Mouse (Mus musculus) left cerebral cortex, adult 2 months (tissue): ENCODE data around the gene Mill2. TPM values are rescaled to one million over a fixed set of nuclear protein-coding genes. Genes with fewer than 3 reads are reported as not detected.
A peak's percentile ranks its signal among the peaks of the same experiment; 100 is the strongest.
"Not testable (repeated sequence)": the region's sequence is repeated elsewhere in the genome, so short reads cannot be mapped to it uniquely, and the experiment has no call there.

ENCODE experiments used
- DNase-seq, 2 experiments: peaks; one replicate each; pipeline ENCODE4 v3.0.0; 2021 to 2022; ENCODE audit warnings: low spot score in 2 of 2, mixed read lengths in 1 of 2; ENCODE audit errors: extremely low spot score in 1 of 2
- H3K27ac ChIP-seq: fragments of 200-600 bp; 2 replicates; pipeline ENCODE4 v1.8.1; 2022
- H3K4me3 ChIP-seq: fragments of 200-600 bp; 2 replicates; pipeline ENCODE4 v1.8.1; 2022
- CTCF ChIP-seq: fragments of 200-600 bp; IDR thresholded peaks from 2 replicates; pipeline ENCODE4 v1.8.1; 2022; ENCODE audit warnings: antibody characterized with exemption, mild to moderate bottlenecking, moderate library complexity
- intact Hi-C: fragments of 180-260 bp; cut with DNase I; formaldehyde crosslinking; loops from one replicate; pipeline ENCODE4 v1.15.1; 2025
- long read RNA-seq, 2 experiments: library from polyadenylated mRNA; stranded (forward); transcript quantifications; one replicate each; pipeline ENCODE4 v2.0.0; 2021; ENCODE audit warnings: borderline mapping rate in 2 of 2
- total RNA-seq, 2 experiments: library from RNA; stranded (reverse); gene quantifications; 2 replicates each; pipeline ENCODE4 v1.2.3; 2021

Gene Mill2
- 1 to 10 TPM; 1.3 to 2.5 TPM for total RNA-seq
- long read RNA-seq, experiment 1, partial matches to known transcripts, result 0 of 2 reads
- long read RNA-seq, experiment 1, other reads (novel, unspliced or antisense), result 2 of 2 reads
- long read RNA-seq, experiment 2, partial matches to known transcripts, result 0 of 3 reads
- long read RNA-seq, experiment 2, other reads (novel, unspliced or antisense), result 2 of 3 reads

DNA sequence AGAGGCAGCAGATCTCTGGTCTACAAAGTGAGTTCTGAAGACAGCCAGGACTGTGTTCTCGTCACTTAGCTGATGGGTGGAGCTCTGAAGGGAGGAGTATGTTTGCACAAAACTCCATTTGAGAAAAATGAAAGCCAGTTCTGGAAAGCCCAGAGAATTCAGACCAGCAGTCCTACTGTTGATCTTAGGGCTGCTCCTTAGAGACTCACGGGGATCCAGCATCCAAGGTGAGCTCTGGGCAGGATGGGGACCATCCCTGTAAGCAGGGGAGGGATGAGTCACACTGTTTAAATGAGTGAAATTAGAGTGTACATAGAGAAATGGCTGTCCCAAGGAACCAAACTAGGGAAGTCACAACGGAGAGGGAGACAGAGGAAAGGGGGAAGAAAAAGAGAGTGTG is at the start of gene Mill2:
Gene Mill2, plus strand, starts transcription at position 102 of the 400 bp plus-strand sequence.
- peak within 1 kb of the TSS; percentile 50 for H3K4me3 ChIP-seq
- no peak for DNase-seq
- no peak for TF ChIP-seq CTCF
- H3K27ac ChIP-seq, result peak within 1 kb of the TSS; percentile 83
- intact Hi-C loops, result no loop called here

DNA sequence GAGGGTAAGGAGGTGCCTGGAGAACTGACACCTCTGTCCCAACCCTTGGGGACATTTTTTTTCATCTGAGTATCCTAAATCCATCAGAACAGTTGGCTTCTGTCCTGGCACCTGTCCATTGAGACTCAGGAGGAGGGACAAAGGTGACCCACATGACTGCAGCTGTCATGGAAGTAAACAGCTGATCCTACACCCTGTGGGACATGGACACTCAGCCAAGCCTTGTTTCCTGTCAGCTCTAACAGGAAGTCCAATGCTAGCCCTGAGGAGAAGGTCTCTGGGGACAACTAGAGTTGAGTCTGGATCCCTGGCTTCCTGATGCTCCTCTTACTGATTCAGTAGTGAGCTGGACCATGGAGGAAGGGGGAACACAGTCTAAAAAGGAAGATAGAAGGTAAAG is 49.1 kb upstream of the Mill2 start:
- H3K27ac ChIP-seq, intact Hi-C loops, H3K4me3 ChIP-seq, DNase-seq: not testable (repeated sequence)

DNA sequence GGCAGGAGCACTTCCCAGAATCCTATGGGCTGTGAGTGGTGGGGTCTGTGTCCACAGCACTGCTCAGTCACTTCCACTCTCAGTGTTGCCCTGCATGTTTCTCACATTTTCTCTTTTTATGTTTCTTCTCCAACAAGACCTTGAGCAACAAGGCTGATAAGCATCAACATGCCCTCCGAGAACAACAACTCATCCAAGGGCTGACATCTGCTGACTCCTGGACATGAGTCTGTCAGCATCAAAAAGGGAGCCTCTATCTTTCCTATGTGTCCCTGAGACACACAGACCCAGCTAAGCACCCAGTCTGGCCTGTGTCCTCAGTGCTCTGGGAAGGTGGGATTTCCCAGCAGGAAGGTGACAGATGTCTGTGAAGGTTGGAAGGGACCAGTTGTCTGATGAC is 41.3 kb upstream of the Mill2 start, which contains the start of gene Psg19:
Gene Psg19, minus strand, starts transcription at position 101 of the 400 bp plus-strand sequence.
- DNase-seq, result no peak
- H3K4me3 ChIP-seq, result no peak within 1 kb of the TSS
- H3K27ac ChIP-seq, result no peak within 1 kb of the TSS
- no peak for TF ChIP-seq CTCF
- intact Hi-C loops, result no loop called here

DNA sequence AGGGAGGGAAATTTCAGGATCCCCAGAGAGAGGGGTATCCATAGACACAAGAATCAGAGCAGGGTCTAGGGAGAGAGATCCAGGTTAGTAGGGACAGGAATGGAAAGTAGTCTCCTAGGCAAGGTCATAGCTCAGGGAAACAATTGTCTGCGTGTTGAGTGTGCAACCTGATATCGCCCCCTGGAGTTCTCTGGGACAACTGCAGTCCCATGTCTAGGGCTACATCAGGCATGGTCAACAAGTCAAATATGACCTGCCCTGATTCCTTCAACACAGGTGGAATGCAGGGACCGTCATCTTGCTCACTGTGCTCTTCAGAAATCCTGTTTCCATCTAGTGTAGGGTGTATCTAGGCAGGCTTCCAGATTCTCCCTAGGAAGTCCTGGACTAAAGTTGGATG is 40.6 kb upstream of the Mill2 start:
- peak; percentile 13 for TF ChIP-seq CTCF
- intact Hi-C loops, result no loop called here
- no peak overlapping the region for H3K27ac ChIP-seq
- no peak overlapping the region for H3K4me3 ChIP-seq
- DNase-seq, result no peak

DNA sequence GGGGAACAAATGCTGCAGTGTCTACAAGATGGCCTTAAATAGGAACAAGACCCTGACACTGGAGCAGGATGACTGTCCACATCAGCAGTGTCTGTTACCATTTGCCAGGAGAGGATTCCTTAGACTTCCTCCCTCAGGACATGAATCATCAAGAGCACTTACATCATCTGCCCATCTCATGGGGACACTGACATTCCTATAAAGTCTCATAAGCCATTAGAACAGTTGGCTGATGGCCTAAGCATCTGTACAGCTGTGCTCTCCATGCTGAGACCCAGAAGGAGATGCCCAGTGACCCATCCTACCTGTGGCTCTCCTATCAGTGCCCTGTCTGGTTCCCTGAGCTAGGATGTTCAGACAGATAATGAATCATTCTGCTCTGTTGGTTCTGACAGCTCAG is 36.2 kb upstream of the Mill2 start:
- DNase-seq, result no peak
- Histone ChIP-seq H3K4me3 (no peak overlapping the region), H3K27ac (no peak overlapping the region)
- no peak for TF ChIP-seq CTCF
- intact Hi-C loops, result no loop called here

DNA sequence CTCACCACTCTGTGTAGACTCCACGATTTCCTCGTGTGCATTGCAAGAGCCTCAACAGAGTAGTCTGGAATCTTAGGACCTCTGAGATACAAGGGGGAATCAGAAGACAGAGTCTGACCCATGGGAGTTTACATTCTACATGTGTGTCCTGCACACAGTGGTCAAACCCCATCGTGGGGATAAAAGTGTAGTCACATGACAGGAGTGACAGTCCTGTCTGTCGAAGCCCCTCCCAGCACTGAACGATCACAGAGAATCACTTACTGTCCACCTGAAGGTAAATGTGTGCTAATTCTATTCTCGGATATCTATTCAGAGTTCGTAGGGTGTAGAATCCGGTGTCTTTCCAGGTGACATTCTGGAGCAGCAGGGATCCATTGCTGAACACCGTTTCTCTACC is 21.5 kb upstream of the Mill2 start:
- Histone ChIP-seq H3K27ac (no peak overlapping the region), H3K4me3 (no peak overlapping the region)
- TF ChIP-seq CTCF, result no peak
- intact Hi-C loops, result no loop called here
- no peak for DNase-seq

DNA sequence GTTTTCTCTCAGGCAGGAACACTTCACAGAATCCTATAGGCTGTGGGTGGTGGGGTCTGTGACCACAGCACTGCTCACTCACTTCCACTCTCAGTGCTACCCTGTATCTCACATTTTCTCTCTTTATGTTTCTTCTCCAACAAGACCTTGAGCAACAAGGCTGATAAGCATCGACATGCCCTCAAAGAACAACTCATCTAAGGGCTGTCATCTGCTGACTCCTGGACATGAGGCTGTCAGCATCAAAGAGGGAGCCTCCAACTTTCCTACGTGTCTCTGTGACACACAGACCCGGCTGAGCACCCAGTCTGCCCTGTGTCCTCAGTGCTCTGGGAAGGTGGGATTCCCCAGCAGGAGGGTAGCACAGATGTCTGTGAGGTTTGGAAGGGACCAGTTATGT is 18.3 kb upstream of the Mill2 start, which contains the start of gene Psg17:
Gene Psg17, minus strand, starts transcription at position 101 of the 400 bp plus-strand sequence.
- H3K4me3 ChIP-seq, result no peak within 1 kb of the TSS
- TF ChIP-seq CTCF, result no peak
- intact Hi-C loops, result no loop called here
- H3K27ac ChIP-seq, result no peak within 1 kb of the TSS
- DNase-seq, result no peak

DNA sequence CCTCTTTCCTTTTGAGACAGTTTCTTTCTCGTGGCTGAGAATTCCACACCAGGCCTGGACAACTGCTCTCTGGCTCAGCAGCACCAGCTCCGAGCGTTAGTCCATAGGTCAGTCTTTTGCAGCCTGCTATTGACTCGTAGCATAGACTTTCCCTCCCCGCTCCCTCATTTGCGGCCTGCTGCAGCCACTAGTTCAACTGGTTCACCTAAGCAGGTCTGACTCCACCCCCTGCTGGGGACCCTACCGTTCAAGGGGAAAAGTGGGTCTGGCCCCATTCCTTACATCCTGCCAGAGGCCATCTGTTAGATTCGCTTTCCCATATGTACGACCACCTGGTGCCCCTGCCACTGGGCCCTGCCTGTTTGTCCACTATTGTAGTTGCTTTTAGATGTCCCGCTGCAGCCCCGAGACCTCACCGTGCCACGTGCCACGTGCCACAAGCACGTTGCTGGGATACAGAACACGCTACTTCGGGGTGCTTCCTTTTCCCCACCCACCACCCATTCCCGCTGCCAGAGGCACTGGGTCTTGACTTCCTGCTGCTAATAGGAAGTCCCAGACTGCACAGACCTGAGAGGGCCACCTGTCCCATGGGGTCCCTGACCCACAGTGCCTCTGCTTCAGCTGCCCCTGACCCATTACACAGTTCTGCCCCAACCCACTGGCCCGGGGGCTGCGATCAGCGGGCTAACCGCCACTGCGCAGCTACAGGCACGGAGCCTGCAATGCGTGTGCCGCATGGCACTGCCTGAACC is 11.8 kb upstream of the Mill2 start:
- TF ChIP-seq CTCF, result no peak
- intact Hi-C loops, result no loop called here
- no peak overlapping the region for H3K4me3 ChIP-seq
- DNase-seq, result no peak
- no peak overlapping the region for H3K27ac ChIP-seq

DNA sequence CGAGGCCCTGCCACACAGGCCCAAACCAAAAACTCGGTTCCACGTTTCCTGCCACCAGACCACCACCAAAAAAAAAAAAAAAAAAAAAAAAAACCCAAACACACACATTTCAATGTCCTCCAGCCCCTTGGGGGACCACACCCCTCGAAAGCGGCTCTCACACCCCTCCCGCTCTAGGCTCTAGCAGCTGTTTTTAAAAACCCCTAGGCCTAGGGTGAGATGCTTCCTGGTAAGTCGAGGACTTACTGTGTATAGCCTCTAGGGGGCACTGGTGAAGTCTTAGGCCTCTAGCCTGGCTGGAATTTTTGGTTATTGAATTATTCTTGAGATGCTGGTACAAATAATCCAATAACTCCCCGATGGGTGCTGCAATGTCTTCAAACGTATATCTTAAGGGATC is 11.2 kb upstream of the Mill2 start:
- Histone ChIP-seq H3K27ac (no peak overlapping the region), H3K4me3 (no peak overlapping the region)
- DNase-seq, result no peak
- TF ChIP-seq CTCF, result peak; percentile 49
- intact Hi-C loops, result no loop called here

DNA sequence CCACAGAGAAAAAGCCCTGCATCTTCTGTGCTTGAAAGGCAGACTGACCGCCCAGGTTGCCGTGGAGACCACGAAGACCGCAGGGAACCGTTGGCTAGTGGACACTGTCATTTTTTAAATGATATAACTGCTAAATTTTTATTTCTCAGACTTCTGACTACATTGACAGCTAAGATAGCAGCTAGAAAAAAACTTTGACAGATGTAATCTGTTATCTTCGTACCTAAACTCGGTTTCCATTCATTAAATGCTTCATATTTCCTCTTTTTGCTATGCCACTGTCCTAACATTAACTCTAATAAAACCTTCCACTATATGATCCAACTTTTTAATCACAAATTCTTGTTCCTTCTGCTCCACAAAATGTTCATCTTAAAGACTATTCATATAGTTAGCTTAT is 10.2 kb upstream of the Mill2 start:
- Histone ChIP-seq H3K4me3 (no peak overlapping the region), H3K27ac (no peak overlapping the region)
- no peak for TF ChIP-seq CTCF
- no peak for DNase-seq
- intact Hi-C loops, result no loop called here

DNA sequence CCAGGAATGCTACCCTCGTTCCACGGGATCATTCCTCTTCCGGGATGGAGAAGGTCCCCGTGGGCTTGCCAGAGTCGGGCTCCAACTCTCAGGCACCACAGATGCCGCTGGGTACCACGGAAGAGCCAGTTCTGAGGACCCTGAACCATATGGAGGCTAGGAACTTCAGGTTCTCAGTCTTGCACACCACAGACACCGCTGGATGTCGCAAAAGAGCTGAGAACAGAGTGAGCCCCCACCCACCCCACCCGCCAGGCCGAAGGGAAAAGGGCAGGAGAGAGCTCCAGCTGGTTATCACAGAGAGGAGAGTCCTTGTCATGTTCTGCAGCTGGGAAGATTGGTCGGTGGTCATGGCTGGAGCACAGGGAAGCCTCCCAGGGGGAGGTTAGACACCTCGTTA is 7.5 kb upstream of the Mill2 start:
- peak; percentile 16 for TF ChIP-seq CTCF
- intact Hi-C loops, result loop anchor here (5.0 kb wide), 1 partner anchor 40 kb away; the partner anchor contains the start of gene Pglyrp1
- no peak overlapping the region for H3K4me3 ChIP-seq
- DNase-seq, result no peak
- no peak overlapping the region for H3K27ac ChIP-seq

DNA sequence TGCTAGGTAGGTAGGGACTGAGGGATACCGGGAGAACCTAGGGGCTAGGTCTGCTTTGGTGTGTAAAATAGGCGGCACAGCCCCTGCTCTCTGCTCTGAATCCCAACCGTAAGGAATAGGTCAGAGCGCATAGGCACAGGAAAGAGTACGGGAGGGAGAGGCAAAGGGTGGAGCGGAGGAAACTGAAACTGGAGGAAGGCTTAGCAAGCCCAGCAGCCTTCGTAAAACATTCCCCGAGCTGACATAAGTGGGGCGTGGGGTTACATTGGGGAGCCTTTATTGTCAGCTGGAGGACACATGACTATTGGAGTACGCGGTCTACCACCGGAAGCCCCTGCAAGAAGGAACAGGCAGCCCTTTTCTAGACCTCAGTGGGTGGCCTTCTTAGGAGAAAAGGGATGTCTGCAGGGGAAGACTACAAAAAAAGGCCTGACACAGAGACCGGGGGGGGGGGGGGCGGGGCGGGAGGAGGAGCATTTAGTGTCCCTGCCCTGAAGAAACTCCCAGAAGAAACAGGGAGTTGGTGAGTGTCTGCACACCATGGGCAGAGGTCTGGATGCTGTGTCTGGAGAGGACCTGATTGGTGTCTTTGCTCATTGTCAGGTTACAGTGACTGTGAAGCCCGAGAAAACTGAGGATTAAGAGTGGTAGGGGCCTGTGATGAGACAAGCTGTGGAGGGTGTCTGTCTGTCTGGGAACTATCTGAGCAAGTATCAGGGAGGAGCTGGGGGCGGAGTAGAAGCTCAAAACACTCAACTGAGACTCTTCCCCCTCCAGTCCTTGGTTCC is 814 bp downstream of the Mill2 start:
- TF ChIP-seq CTCF, result no peak
- Histone ChIP-seq H3K27ac (peak overlapping the region; percentile 83), H3K4me3 (peak overlapping the region; percentile 50)
- peak; percentile 13 to 16 for DNase-seq
- intact Hi-C loops, result no loop called here
